Mouse (Mus musculus) ZHBTc4 (cell line): ENCODE results near the gene AC140267.1.

Experiments
- DNase-seq: peaks from one replicate; pipeline ENCODE4 v3.0.0-alpha.2; 2011; ENCODE audit warnings: low read depth, low spot score

AC140267.1 gene

GRCm38 (mm10) chr15:80263610-80264575, 28.3 kb downstream of the AC140267.1 start, which contains the start of gene Rps19bp1:
Rps19bp1 (minus strand) TSS chr15:80264315.
- peak; percentile 99 for DNase-seq

- DNase-seq, result peak; percentile 87
These were observed 30.6 kb downstream of the AC140267.1 start for GRCm38 (mm10) chr15:80266281-80266680.

GRCm38 (mm10) chr15:80271858-80272396, 36.3 kb downstream of the AC140267.1 start:
- DNase-seq, result peak; percentile 74

GRCm38 (mm10) chr15:80277107-80277506, 41.5 kb downstream of the AC140267.1 start:
- no peak for DNase-seq

- peak; percentile 79 for DNase-seq
These were observed 42.0 kb downstream of the AC140267.1 start for GRCm38 (mm10) chr15:80277625-80278024.

GRCm38 (mm10) chr15:80278121-80278759, 42.6 kb downstream of the AC140267.1 start:
- DNase-seq, result no peak

- DNase-seq, result no peak
These were observed 43.4 kb downstream of the AC140267.1 start for GRCm38 (mm10) chr15:80279053-80279452.

GRCm38 (mm10) chr15:80280646-80281045, 45.0 kb downstream of the AC140267.1 start:
- DNase-seq, result peak; percentile 85
